Mouse (Mus musculus): ENCODE measurements around the gene Psg28.
"Not testable (repeated sequence)": the region's sequence is repeated elsewhere in the genome, so short reads cannot be mapped to it uniquely, and the experiment has no call there.

Psg28 gene

GRCm38 (mm10) chr7:18431941-18432340, at the start of gene Psg28:
TSS of gene Psg28 (minus strand) at chr7:18432041.
- DNase-seq (ENCODE audit: low spot score), result not testable (repeated sequence)

GRCm38 (mm10) chr7:18403407-18403806, 28.4 kb downstream of the Psg28 start:
- DNase-seq (ENCODE audit: low spot score), result no peak

- no peak for DNase-seq (ENCODE audit: low spot score)
Measured at GRCm38 (mm10) chr7:18402527-18403237, 29.2 kb downstream of the Psg28 start.

- not testable (repeated sequence) for DNase-seq (ENCODE audit: low spot score)
Measured at GRCm38 (mm10) chr7:18391483-18391882, 40.4 kb downstream of the Psg28 start.

GRCm38 (mm10) chr7:18378295-18378694, 53.5 kb downstream of the Psg28 start:
- no peak for DNase-seq (ENCODE audit: low spot score)

Data from testis, postnatal 14 days (tissue).